Mouse (Mus musculus): ENCODE measurements at regions not wholly inside any gene's neighbourhood (a gene's known extent, or its start where the extent isn't known, plus 50 kb on each side); places are given as distances from the start of the nearest gene placed in this dataset.

DNA sequence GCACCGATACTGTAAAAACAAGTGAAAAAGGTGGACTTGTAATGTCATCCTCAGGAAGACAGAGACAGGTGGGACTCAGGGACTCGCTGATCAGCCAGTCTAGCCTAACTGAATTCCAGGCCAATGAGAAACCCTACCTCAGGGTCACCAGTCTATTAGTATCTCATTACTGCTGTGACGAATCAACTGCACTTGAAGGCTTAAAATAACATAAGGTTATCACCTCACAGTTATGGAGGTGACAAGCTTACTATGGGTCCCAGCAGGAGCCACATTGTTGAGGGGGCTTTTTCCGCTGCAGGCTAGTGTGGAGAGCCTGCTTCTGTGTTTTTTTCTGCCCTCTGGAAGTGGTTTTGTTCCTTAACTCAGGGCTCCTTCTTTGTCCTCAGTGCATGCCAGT lies 72.2 kb upstream of the Abca1 start:
- intact Hi-C loops (cut with DNase I) = no loop called here

DNA sequence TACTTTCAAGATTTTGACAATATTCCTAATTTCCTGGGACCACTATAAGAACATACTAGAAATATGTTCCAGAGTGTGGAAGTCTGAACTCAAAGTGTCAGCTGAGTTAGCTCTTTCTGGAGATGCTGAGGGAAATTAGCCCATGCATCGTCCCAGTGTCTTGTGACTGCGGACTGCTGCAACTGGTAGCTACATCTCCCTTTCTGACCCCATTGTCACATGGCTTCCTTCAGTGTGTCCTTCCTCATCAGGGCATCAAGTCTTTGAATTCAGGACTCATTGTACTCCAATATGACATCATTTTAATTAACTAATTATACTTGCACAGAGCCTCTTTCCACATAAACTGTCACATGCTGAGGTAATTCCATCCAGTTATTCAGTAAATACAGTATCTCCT lies 71.4 kb upstream of the Abca1 start:
- DNase-seq (ENCODE audit: low spot score) = no peak
- intact Hi-C loops (cut with DNase I) = no loop called here

More for the DNA sequence above, 72.2 kb upstream of the Abca1 start:
- no peak for DNase-seq (ENCODE audit: low spot score)

DNA sequence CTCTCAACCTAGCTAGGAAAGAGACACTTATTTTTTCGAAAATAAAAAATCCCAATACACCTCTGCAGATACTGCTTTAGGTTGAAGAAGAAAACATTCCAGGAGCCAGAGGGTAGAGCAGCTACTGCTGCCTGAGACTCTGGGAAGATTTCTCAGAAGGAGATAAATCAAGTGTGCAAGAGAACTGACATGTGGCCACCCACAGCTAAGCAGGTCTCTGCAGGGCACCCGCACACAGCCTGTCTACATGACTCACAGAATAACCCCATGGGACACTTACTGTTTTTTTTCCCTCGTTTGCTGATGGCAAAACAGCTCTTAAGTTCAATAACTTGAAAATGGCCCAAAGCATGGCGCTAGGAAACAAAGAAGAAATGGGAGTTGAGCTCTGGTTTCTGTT lies 68.7 kb upstream of the Abca1 start:
- intact Hi-C loops (cut with DNase I) = no loop called here
- no peak for DNase-seq (ENCODE audit: low spot score)

- intact Hi-C loops (cut with DNase I) = no loop called here
- no peak for DNase-seq (ENCODE audit: low spot score)
Observed at GRCm38 (mm10) chr4:53227771-53228170, 68.1 kb upstream of the Abca1 start.

- intact Hi-C loops (cut with DNase I) = no loop called here
- no peak for DNase-seq (ENCODE audit: low spot score)
Observed at GRCm38 (mm10) chr4:53227071-53227470, 67.4 kb upstream of the Abca1 start.

- DNase-seq (ENCODE audit: low spot score) = no peak
- intact Hi-C loops (cut with DNase I) = no loop called here
Observed at GRCm38 (mm10) chr4:53226376-53226775, 66.7 kb upstream of the Abca1 start.

GRCm38 (mm10) chr4:53223379-53223778 lies 63.7 kb upstream of the Abca1 start:
- intact Hi-C loops (cut with DNase I) = loop anchor here (5.0 kb wide), 1 partner anchor 114 kb away; no protein-coding TSS in a partner anchor
- no peak for DNase-seq (ENCODE audit: low spot score)

- intact Hi-C loops (cut with DNase I) = loop anchor here (5.0 kb wide), 1 partner anchor 116 kb away; no protein-coding TSS in a partner anchor
- no peak for DNase-seq (ENCODE audit: low spot score)
Observed at GRCm38 (mm10) chr4:53220809-53221208, 61.1 kb upstream of the Abca1 start.

DNA sequence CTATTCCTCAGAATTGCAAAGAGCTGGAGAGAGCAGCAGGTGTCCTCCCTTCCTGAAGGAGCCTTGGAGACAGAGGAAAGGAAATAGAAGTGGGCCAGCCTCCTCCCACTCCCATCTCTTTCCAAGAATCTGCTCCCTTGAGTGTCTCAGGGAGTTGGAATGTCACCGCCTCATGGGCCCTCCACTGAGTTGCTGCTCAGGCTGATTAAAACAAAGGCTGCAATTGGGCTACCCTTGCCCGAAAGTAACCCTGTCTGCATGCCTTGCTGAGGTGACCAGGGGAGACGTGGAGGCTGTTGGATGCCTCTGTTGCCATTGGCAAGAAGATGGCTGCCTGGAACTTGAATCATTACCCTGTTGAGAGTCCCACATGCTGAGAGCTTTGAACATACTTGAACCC lies 59.7 kb upstream of the Abca1 start:
- DNase-seq (ENCODE audit: low spot score) = peak; percentile 76
- intact Hi-C loops (cut with DNase I) = loop anchor here (5.0 kb wide), 1 partner anchor 102 kb away; no protein-coding TSS in a partner anchor

DNA sequence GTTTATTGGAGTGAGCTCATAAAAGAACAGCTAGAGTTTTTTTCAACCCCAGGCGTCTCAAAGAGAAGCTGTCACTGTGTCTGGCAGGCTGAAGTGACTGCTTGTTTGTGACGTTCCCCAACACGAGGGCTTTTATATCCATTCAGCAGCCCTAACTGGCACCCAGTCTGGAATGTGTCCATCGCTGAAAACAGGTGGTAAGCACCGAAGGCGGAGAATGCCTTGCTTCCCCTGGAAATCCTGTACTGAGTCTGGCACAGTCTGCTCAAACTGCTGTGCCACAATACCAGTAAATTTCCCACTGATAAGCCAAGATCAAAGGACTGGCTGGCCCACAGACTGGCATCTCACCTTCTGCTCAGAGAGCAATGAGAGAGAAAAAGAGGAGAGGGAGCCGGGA lies 59.1 kb upstream of the Abca1 start:
- no peak for DNase-seq (ENCODE audit: low spot score)
- intact Hi-C loops (cut with DNase I) = loop anchor here (1.0 to 5.0 kb wide), 2 partner anchors 45 to 101 kb away; no protein-coding TSS in a partner anchor

- DNase-seq (ENCODE audit: low spot score) = no peak
- intact Hi-C loops (cut with DNase I) = loop anchor here (1.0 to 5.0 kb wide), 2 partner anchors 45 to 101 kb away; no protein-coding TSS in a partner anchor
Observed at GRCm38 (mm10) chr4:53218291-53218640, 58.6 kb upstream of the Abca1 start.

DNA sequence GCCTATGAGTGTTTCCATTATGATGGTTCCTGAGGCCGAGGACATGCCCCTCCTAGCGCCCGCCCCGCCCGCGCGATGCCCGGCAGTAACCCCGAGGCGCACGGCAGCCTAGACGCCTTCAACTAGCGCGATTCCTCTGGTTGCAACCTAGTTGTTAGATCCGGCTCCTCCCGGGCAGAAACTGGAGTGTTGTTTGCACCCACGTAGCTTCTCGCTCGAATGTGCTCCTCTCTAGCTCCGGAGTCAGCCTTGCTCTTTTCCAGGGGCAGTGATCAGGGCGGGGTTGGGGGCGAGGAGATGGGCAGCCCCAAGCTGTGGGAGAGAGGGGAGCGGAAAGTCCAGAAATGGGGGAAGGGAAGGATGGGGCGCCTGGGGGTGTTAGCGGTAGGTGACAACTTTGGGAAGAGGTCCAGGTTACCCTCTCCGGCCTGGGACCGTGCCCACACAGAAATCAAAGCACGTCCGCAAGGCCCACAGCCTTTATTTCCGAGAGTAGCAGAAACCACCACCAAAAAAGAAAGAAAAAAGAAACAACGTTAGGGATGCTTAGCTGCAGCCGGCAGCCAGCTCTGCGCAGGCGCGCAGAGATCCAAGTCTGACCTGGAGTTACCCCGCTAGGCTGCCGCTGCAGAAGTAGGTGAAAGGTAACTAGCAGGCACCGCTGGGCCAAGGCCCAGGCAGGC lies 58.1 kb upstream of the Abca1 start:
- peak; percentile 65 for DNase-seq (ENCODE audit: low spot score)
- intact Hi-C loops (cut with DNase I) = loop anchor here (1.0 to 5.0 kb wide), 3 partner anchors 21 to 100 kb away; no protein-coding TSS in a partner anchor

- DNase-seq (ENCODE audit: low spot score) = no peak
- intact Hi-C loops (cut with DNase I) = no loop called here
Observed at GRCm38 (mm10) chr4:53212541-53212940, 52.8 kb upstream of the Abca1 start.

GRCm38 (mm10) chr4:53210685-53211084 lies 51.0 kb upstream of the Abca1 start:
- no peak for DNase-seq (ENCODE audit: low spot score)
- intact Hi-C loops (cut with DNase I) = no loop called here
